Comparison of ENCODE assay signal across 12 mouse cellular contexts in genomic region chr12:103103601-103104000, GRCm38 (mm10).
DNase-seq lines count a peak whose midpoint lies in the region; ATAC-seq lines count a peak whose summit lies in the region.
"Had no signal": no experiment of that assay in that cellular context is flagged by ENCODE, and none has a peak within 500 bp of the region (broad histone marks: within the 10 kb centered on the region; RNA-seq: fewer than 3 reads in every experiment).

No protein-coding gene starts in this region.

- H3K4me1 ChIP-seq in megakaryocyte, embryonic 14.5 days = 0 out of 2 replicates have a peak, but pooled peaks cover 5% of the 10 kb centered on the region
- H3K4me1 ChIP-seq: intestine, embryonic 15.5 days; liver, embryonic 15.5 days; neural tube, embryonic 15.5 days had no signal

- peak; percentile 94 for ATAC-seq in common myeloid progenitor, adult 5-6 weeks (replicated peaks; ENCODE audit: low read depth, poor library complexity, severe bottlenecking)
- ATAC-seq: forebrain, embryonic 16.5 days; intestine, embryonic 15.5 days had no signal

- no peaks in the 10 kb centered on the region for H3K36me3 ChIP-seq in megakaryocyte, embryonic 14.5 days (replicated peaks; ENCODE audit: low read length)
- H3K36me3 ChIP-seq: intestine, embryonic 15.5 days; liver, embryonic 15.5 days had no signal

- peak; percentile 17 for DNase-seq in adrenal gland, postnatal 25 days
- no peak for DNase-seq in adrenal gland, adult 8-10 months
- DNase-seq in kidney, postnatal 4 days = peak; percentile 25 to 36
- DNase-seq in kidney, adult 18-20 months = no peak
- no peak for DNase-seq in right cerebral cortex, postnatal 25 days
- DNase-seq in cerebellum, postnatal 4 days (ENCODE audit: low spot score in 2 of 2) = no peak

- H3K27me3 ChIP-seq in megakaryocyte, embryonic 14.5 days (replicated peaks) = no peaks in the 10 kb centered on the region
- H3K27me3 ChIP-seq: intestine, embryonic 15.5 days; liver, embryonic 15.5 days; neural tube, embryonic 15.5 days had no signal

- no peaks in the 10 kb centered on the region for H3K9me3 ChIP-seq in megakaryocyte, embryonic 14.5 days
- H3K9me3 ChIP-seq: intestine, embryonic 15.5 days; liver, embryonic 15.5 days; neural tube, embryonic 15.5 days had no signal

- peak overlapping the region; percentile 50 for H3K4me3 ChIP-seq in megakaryocyte, embryonic 14.5 days (replicated peaks)
- H3K4me3 ChIP-seq: intestine, embryonic 15.5 days; liver, embryonic 15.5 days; neural tube, embryonic 15.5 days had no signal

Comparison
In these comparisons a context has a peak if more than half of its experiments do, and no peak if none do; other contexts are left out.
1. DNase-seq: peak in adrenal gland, postnatal 25 days (single experiment) and kidney, postnatal 4 days (2 of 2); none in adrenal gland, adult 8-10 months (single experiment), kidney, adult 18-20 months (single experiment), right cerebral cortex, postnatal 25 days (single experiment) and cerebellum, postnatal 4 days (0 of 2).